Mouse (Mus musculus): ENCODE measurements around the gene Cdk17. TPM values are rescaled to one million over a fixed set of nuclear protein-coding genes. Genes with fewer than 3 reads are reported as not detected.

Gene Cdk17
- total RNA-seq, 2 experiments from 2014 or later = 176 to 210 TPM

- DNase-seq (ENCODE audit: extremely low spot score in 1 of 2, low spot score in 1 of 2) = no peak
These were observed 149.4 kb downstream of the Cdk17 start for GRCm38 (mm10) chr10:93309934-93310621.

DNA sequence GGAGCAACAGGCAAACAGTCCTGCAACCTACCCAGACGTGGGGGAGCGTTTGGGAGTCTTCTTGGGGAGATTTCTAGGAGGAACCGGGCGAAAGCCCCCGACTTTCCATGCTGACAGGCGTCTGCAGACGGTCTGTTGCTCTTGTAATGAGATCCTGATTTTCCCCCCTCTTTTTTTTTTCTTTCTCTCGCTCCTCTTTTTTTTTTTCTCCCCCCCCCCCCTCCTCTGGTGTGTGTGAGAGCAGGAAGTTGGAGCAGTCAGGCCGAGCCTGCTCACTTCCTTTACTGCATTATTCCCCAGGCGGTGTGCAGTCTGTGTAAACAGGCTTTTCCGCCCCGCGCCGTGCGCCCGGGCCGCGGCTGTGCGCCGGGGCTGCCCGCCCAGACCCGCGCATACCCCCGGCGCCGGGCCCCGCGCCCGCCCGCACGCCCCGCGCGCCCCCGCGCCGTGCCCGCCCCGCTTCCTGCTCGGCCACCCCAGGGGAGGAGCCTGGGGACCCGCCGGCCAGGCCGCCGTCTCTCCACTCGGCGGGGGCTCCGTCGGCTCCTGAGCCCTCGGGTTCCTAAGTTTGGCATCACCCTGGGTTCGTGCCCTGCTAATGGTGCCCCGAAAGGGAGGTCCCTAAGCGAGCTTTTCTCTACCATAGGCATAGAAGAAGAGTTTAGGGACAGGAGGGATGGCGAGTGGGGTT is 150.2 kb downstream of the Cdk17 start, which contains the start of gene Elk3:
TSS of gene Elk3 (minus strand) at position 415 of the 691 bp plus-strand sequence.
- peak in 1 of 2 experiments; percentile 6 for DNase-seq (ENCODE audit: extremely low spot score in 1 of 2, low spot score in 1 of 2)

DNA sequence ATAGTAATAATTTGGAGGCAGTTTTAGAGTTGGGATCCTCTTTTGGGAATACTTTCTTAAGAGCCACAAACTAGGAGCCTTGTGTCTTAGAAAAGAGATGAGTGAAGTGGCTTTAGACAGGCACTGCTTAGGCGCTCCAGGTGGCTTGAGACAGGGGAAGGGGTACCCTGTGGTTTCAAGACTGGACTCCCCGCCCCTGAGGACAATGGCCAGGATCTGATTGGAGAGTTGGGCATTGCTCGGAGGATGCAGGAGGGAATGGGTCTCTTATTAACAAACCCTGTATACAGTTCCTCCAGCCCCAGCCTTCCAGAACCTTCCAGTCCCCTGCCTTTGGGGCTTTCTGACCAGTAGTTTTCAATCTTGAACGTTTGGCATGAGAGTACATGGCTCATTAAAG is 150.9 kb downstream of the Cdk17 start:
- no peak for DNase-seq (ENCODE audit: extremely low spot score in 1 of 2, low spot score in 1 of 2)

Small RNA genes lying within 50 kb of the gene (microRNA-seq; reads per million reads assigned to microRNA genes)
- 0.18 to 0.40 reads per million in 2 experiments for gene Mir1931

Other genes with a start within 250 kb of the Cdk17 start
- gene Cfap54, start 79.3 kb upstream of the Cdk17 start, total RNA-seq (2021) = 10 to 100 TPM; 14.1 to 17.3 TPM
- gene Elk3, start 150.3 kb downstream of the Cdk17 start, total RNA-seq (2021) = 1 to 10 TPM; 7.6 to 8.5 TPM